Mouse (Mus musculus) myocyte (in vitro differentiated cells): ENCODE results near the gene Med13l. TPM values are rescaled to one million over a fixed set of nuclear protein-coding genes. Genes with fewer than 3 reads are reported as not detected.
A peak's percentile ranks its signal among the peaks of the same experiment; 100 is the strongest.

Experiments used
- H3K27me3 ChIP-seq: one replicate; pipeline ENCODE4 v1.6.1; 2011; ENCODE audit not compliant: control insufficient read depth, insufficient read depth, insufficient read length
- H3K36me3 ChIP-seq: one replicate; pipeline ENCODE4 v1.6.1; 2011; ENCODE audit not compliant: control insufficient read depth, insufficient read depth
- H3K4me2 ChIP-seq: one replicate; pipeline ENCODE4 v1.6.1; 2011; ENCODE audit warnings: low read depth, control low read depth
- H3K4me3 ChIP-seq: one replicate; pipeline ENCODE4 v1.5.1; 2011; ENCODE audit warnings: mild to moderate bottlenecking, control low read depth, moderate library complexity
- H3K79me2 ChIP-seq: one replicate; pipeline ENCODE4 v1.6.1; 2011; ENCODE audit not compliant: control insufficient read depth, insufficient read depth
- H3ac ChIP-seq: one replicate; pipeline ENCODE4 v1.6.1; 2011; ENCODE audit not compliant: control insufficient read depth, insufficient read length
- CEBPB ChIP-seq: IDR thresholded peaks from 2 replicates; pipeline ENCODE4 v1.6.1; 2011; ENCODE audit warnings: mild to moderate bottlenecking, moderate library complexity; ENCODE audit not compliant: poor library complexity, insufficient read depth, severe bottlenecking
- E2F4 ChIP-seq: IDR thresholded peaks from one replicate; pipeline ENCODE4 v1.6.1; 2011; ENCODE audit warnings: mild to moderate bottlenecking, control low read depth, moderate library complexity; ENCODE audit not compliant: insufficient read depth
- MAX ChIP-seq: IDR thresholded peaks from one replicate; pipeline ENCODE4 v1.6.1; 2011; ENCODE audit warnings: low read depth, mild to moderate bottlenecking, control low read depth
- MYOD1 ChIP-seq, 3 experiments: IDR thresholded peaks; one replicate each; pipeline ENCODE4 v1.6.1; 2011; ENCODE audit warnings: control low read depth in 2 of 3, low read depth in 2 of 3, mild to moderate bottlenecking in 2 of 3, moderate library complexity in 1 of 3; ENCODE audit not compliant: insufficient read length in 2 of 3, control insufficient read depth in 1 of 3
- MYOG ChIP-seq, 3 experiments: IDR thresholded peaks; one replicate each; pipeline ENCODE4 v1.6.1; 2011; ENCODE audit warnings: control low read depth in 2 of 3, low read depth in 2 of 3, mild to moderate bottlenecking in 2 of 3; ENCODE audit not compliant: insufficient read length in 2 of 3, control insufficient read depth in 1 of 3, insufficient read depth in 1 of 3
- POLR2A ChIP-seq: IDR thresholded peaks from one replicate; pipeline ENCODE4 v1.6.1; 2011; ENCODE audit warnings: low read depth, mild to moderate bottlenecking, control low read depth, moderate library complexity; ENCODE audit not compliant: insufficient read length
- POLR2AphosphoS2 ChIP-seq: IDR thresholded peaks from one replicate; pipeline ENCODE4 v1.6.1; 2011; ENCODE audit warnings: low read depth, control low read depth; ENCODE audit not compliant: insufficient read length
- REST ChIP-seq: IDR thresholded peaks from one replicate; pipeline ENCODE4 v1.6.1; 2011; ENCODE audit warnings: mild to moderate bottlenecking, control low read depth, moderate library complexity; ENCODE audit not compliant: insufficient read depth, insufficient read length
- SRF ChIP-seq: IDR thresholded peaks from one replicate; pipeline ENCODE4 v1.6.1; 2011; ENCODE audit warnings: low read depth; ENCODE audit not compliant: control insufficient read depth, insufficient read length
- TCF12 ChIP-seq: IDR thresholded peaks from one replicate; pipeline ENCODE4 v1.6.1; 2011; ENCODE audit warnings: mild to moderate bottlenecking, control low read depth; ENCODE audit not compliant: poor library complexity, insufficient read depth, severe bottlenecking
- TCF3 ChIP-seq: IDR thresholded peaks from one replicate; pipeline ENCODE4 v1.6.1; 2011; ENCODE audit warnings: low read depth, control low read depth; ENCODE audit not compliant: insufficient read length
- USF1 ChIP-seq: IDR thresholded peaks from one replicate; pipeline ENCODE4 v1.6.1; 2011; ENCODE audit warnings: low read depth, mild to moderate bottlenecking, control low read depth, moderate library complexity
- polyA plus RNA-seq: library from polyadenylated mRNA; unstranded; fragments of >200 nt; fragmentation: generic; extraction: Trizol; gene quantifications from one replicate; pipeline ENCODE4 v1.2.1, GENCODE M21; 2012; ENCODE audit warnings: missing spikeins

The Med13l gene
- polyA plus RNA-seq, 1 experiment: 7.4 TPM

DNA sequence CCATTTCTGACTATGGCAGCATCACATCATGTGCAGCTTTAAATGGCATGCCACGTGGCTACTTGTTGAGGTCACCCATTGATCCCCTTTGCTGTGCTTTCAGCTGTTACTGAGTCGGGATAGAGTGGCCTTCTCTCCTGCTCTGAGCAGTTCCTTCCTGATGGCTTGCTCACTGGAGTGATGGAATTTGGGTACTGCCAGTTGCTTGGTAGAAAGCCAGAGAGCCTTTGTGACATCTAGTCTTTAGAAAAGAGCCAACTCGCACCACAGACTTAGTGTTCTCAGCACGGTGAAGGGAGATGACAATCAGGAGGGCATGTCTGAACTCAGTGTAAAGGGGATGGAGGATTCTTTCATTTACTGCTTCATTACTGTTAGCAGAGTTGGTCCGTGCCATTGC is 147.0 kb downstream of the Med13l start:
- Histone ChIP-seq H3ac (no peak overlapping the region), H3K36me3 (no peaks in the 10 kb centered on the region), H3K79me2 (peaks cover 30% of the 10 kb centered on the region), H3K4me2 (no peak overlapping the region), H3K27me3 (no peaks in the 10 kb centered on the region), H3K4me3 (no peak overlapping the region)
- no peak for TF ChIP-seq USF1
- TF ChIP-seq E2F4: no peak
- TF ChIP-seq MYOD1 (IDR thresholded peaks at IDR 0.05; ENCODE audit: control insufficient read depth in 1 of 3, insufficient read length in 2 of 3, low read depth in 2 of 3): peak in 2 of 3 experiments; percentile 4 to 40
- no peak for TF ChIP-seq MYOG (IDR thresholded peaks at IDR 0.05; ENCODE audit: control insufficient read depth in 1 of 3, insufficient read depth in 1 of 3, insufficient read length in 2 of 3, low read depth in 2 of 3)
- TF ChIP-seq POLR2A: no peak

DNA sequence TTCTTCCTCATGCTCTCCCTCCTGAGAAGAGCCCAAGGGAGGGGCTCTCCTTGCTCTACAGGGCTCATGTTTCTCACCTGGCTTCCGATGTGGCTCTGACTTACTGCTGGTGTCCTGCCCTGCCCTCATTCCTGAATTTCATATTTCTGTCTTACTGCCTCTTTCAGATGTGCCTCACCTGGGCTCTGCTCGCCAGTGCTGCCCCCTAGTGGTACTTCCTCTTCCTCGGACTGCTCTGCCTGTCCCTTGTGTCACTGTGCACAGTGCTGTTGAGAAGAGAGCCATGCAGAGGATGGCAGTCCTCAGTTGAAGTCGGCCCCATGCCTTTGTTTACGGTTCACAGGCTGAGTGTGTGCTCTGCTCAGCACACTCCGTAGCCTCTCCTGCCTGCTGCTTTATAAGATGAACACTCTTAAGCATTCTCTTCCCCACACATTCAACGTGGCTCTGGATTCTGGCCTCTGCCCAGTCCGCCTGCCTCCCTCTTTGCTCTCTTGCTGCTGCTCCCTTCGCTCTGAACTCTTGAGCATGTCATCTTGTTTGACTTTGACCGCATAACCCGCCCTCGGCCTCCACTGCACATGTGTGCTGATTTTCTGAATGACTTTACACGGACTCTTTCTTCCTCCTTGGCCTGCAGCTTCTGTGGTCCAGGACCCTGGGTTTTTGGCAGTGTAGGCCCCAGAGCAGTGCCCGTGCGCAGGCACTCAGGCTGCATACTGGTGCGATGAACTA is 147.9 kb downstream of the Med13l start:
- Histone ChIP-seq H3K4me3 (no peak overlapping the region), H3K36me3 (no peaks in the 10 kb centered on the region), H3K4me2 (no peak overlapping the region), H3K27me3 (no peaks in the 10 kb centered on the region), H3ac (no peak overlapping the region), H3K79me2 (peaks cover 30% of the 10 kb centered on the region)
- no peak for TF ChIP-seq MYOG (IDR thresholded peaks at IDR 0.05; ENCODE audit: control insufficient read depth in 1 of 3, insufficient read depth in 1 of 3, insufficient read length in 2 of 3, low read depth in 2 of 3)
- no peak for TF ChIP-seq POLR2A
- TF ChIP-seq SRF: no peak
- TF ChIP-seq E2F4: no peak
- TF ChIP-seq TCF3: no peak
- no peak for TF ChIP-seq REST
- TF ChIP-seq MAX: no peak
- TF ChIP-seq CEBPB: no peak
- TF ChIP-seq MYOD1 (IDR thresholded peaks at IDR 0.05; ENCODE audit: control insufficient read depth in 1 of 3, insufficient read length in 2 of 3, low read depth in 2 of 3): no peak
- no peak for TF ChIP-seq USF1
- TF ChIP-seq TCF12: no peak
- no peak for TF ChIP-seq POLR2AphosphoS2

DNA sequence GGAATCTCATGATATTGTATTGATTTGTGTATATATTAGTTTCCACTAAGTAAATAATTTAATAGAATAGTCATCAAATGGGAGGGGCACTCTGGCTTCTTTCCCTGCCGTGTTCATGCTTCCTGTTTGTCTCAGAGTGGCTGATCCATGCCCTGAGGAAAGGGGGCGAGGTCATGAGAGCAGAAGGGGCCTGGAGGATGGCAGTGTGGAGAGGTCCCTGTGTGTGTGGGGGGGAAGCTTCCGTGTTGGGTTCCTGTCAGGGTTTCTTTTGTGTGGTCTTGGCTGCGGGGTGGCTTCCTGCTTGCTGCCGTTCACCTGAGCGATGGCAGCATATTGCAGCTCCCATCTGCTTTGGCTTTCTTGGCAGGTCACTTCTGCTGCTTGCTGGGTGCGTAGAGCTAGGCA is 149.4 kb downstream of the Med13l start:
- no peak overlapping the region for H3ac ChIP-seq
- H3K4me2 ChIP-seq: no peak overlapping the region
- H3K79me2 ChIP-seq: peaks cover 24% of the 10 kb centered on the region
- H3K4me3 ChIP-seq: no peak overlapping the region
- H3K36me3 ChIP-seq: no peaks in the 10 kb centered on the region
- no peaks in the 10 kb centered on the region for H3K27me3 ChIP-seq
- no peak for TF ChIP-seq TCF3
- no peak for TF ChIP-seq MAX
- TF ChIP-seq SRF: no peak
- no peak for TF ChIP-seq POLR2AphosphoS2
- no peak for TF ChIP-seq MYOG (IDR thresholded peaks at IDR 0.05; ENCODE audit: control insufficient read depth in 1 of 3, insufficient read depth in 1 of 3, insufficient read length in 2 of 3, low read depth in 2 of 3)

DNA sequence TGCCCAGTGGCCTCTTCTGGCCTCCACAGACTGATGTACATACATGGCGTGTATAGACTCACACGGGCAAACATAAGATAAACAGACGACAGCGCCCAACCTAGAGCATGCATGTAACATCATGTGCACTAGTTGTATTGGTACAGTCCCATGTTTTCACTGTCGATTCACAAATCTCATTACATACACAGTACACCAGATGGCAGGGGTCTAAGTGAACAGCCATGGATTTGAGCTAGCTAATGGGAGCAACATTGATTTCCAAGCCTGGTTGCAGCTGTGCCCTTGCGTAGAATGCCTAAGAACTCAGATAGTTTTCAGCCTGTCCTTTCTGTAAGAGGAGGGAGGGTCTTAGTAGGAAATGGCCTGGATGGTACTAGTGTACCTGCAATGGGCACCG is 155.0 kb downstream of the Med13l start:
- Histone ChIP-seq H3K27me3 (no peaks in the 10 kb centered on the region), H3K4me2 (no peak overlapping the region), H3K4me3 (no peak overlapping the region), H3K79me2 (peaks cover 12% of the 10 kb centered on the region), H3ac (no peak overlapping the region), H3K36me3 (peaks cover 6% of the 10 kb centered on the region)
- no peak for TF ChIP-seq TCF12
- TF ChIP-seq POLR2A: no peak
- TF ChIP-seq MAX: no peak
- no peak for TF ChIP-seq POLR2AphosphoS2
- TF ChIP-seq REST: no peak
- no peak for TF ChIP-seq MYOG (IDR thresholded peaks at IDR 0.05; ENCODE audit: control insufficient read depth in 1 of 3, insufficient read depth in 1 of 3, insufficient read length in 2 of 3, low read depth in 2 of 3)
- no peak for TF ChIP-seq MYOD1 (IDR thresholded peaks at IDR 0.05; ENCODE audit: control insufficient read depth in 1 of 3, insufficient read length in 2 of 3, low read depth in 2 of 3)
- TF ChIP-seq USF1: no peak
- TF ChIP-seq E2F4: no peak
- no peak for TF ChIP-seq TCF3

DNA sequence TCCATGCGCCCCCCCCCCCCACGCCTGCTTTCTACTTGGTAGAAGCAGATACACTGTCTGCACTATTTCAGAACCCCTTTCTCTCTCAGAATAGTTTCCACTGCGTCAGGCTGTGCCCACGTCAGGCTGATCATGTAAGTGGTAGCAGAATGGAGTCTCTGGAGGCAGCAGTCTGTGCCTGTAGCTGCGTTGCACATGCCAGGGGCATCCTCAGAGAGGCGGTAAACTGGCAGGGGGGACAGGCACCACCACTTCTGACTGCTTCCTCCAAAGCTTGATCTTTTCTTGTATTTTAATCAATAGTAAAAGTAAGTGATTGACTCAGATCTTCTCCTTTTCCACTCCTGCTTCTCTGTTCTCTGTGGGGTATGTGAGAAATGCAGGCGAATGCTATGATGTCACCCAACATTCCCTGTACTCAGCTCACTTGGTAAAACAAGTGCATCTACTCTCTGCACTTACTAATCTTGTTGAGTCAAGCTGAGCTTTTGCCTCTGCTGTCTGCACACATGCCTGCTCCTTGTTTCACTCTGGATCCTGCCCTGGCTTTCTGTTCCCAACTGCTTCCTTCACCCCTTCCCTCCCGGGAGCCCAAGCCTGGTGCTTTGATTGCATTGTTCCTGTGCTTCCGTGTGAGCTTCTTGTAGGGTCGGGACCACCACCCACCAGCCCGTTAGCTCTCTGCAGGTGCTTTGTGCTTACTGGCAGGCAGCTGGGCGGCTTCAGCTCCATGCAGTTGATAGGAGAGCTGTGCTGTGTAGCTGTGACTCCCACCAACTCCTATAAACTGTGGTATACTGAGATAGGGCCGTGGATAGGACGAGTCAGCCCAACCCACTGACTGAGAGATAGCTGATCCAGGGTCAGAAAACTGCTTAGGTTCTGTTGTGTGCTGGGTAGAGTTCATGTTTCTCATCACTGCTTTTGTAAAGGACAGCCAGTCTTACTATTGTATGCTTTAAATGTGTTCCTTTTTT is 156.1 kb downstream of the Med13l start:
- Histone ChIP-seq H3K4me3 (no peak overlapping the region), H3K79me2 (peaks cover 5% of the 10 kb centered on the region), H3K27me3 (no peaks in the 10 kb centered on the region), H3ac (no peak overlapping the region), H3K4me2 (no peak overlapping the region), H3K36me3 (peaks cover 6% of the 10 kb centered on the region)
- TF ChIP-seq REST: no peak
- no peak for TF ChIP-seq MYOG (IDR thresholded peaks at IDR 0.05; ENCODE audit: control insufficient read depth in 1 of 3, insufficient read depth in 1 of 3, insufficient read length in 2 of 3, low read depth in 2 of 3)
- no peak for TF ChIP-seq E2F4
- no peak for TF ChIP-seq TCF12
- no peak for TF ChIP-seq POLR2A
- TF ChIP-seq POLR2AphosphoS2: no peak
- TF ChIP-seq SRF: no peak
- TF ChIP-seq MYOD1 (IDR thresholded peaks at IDR 0.05; ENCODE audit: control insufficient read depth in 1 of 3, insufficient read length in 2 of 3, low read depth in 2 of 3): no peak
- no peak for TF ChIP-seq TCF3
- no peak for TF ChIP-seq CEBPB
- TF ChIP-seq USF1: no peak
- TF ChIP-seq MAX: no peak
